Mouse (Mus musculus): ENCODE data around the gene Sap30l. TPM values are rescaled to one million over a fixed set of nuclear protein-coding genes. Genes with fewer than 3 reads are reported as not detected.
"Not testable (repeated sequence)": the region's sequence is repeated elsewhere in the genome, so short reads cannot be mapped to it uniquely, and the experiment has no call there.

Sap30l gene
- polyA plus RNA-seq, 1 experiment from 2014 or later, result 21.1 TPM

GRCm38 (mm10) chr11:57823159-57823558 lies 21.7 kb downstream of the Sap30l start:
- ATAC-seq (ENCODE audit: insufficient number of reproducible peaks, insufficient read depth, low FRiP score, low TSS enrichment, low read depth); H3K9me3 ChIP-seq; H3K36me3 ChIP-seq; H3K27ac ChIP-seq; H3K4me2 ChIP-seq; H3K9ac ChIP-seq (replicated peaks); H3K4me3 ChIP-seq (replicated peaks): not testable (repeated sequence)
- peaks cover 29% of the 10 kb centered on the region for H3K4me1 ChIP-seq (replicated peaks)
- H3K27me3 ChIP-seq, result peaks cover 36% of the 10 kb centered on the region
- WGBS, result 91% methylated on average over 2 of the region's 2 CpGs

GRCm38 (mm10) chr11:57823714-57824113 lies 22.3 kb downstream of the Sap30l start:
- H3K4me1 ChIP-seq (replicated peaks), result peaks cover 35% of the 10 kb centered on the region
- peaks cover 38% of the 10 kb centered on the region for H3K27me3 ChIP-seq
- H3K9ac ChIP-seq (replicated peaks), result no peak overlapping the region
- no peaks in the 10 kb centered on the region for H3K36me3 ChIP-seq
- H3K4me2 ChIP-seq, result no peak overlapping the region
- WGBS, result 72% methylated on average over 7 of the region's 7 CpGs
- no peak overlapping the region for H3K4me3 ChIP-seq (replicated peaks)
- H3K9me3 ChIP-seq, result no peaks in the 10 kb centered on the region
- H3K27ac ChIP-seq, result peak overlapping the region; percentile 70; the same call in 1 of the 2 replicates
- no peak for ATAC-seq (ENCODE audit: insufficient number of reproducible peaks, insufficient read depth, low FRiP score, low TSS enrichment, low read depth)

GRCm38 (mm10) chr11:57825234-57825633 lies 23.8 kb downstream of the Sap30l start:
- H3K9me3 ChIP-seq; H3K9ac ChIP-seq (replicated peaks); H3K4me3 ChIP-seq (replicated peaks); H3K4me2 ChIP-seq; ATAC-seq (ENCODE audit: insufficient number of reproducible peaks, insufficient read depth, low FRiP score, low TSS enrichment, low read depth); H3K36me3 ChIP-seq: not testable (repeated sequence)
- Histone ChIP-seq H3K27me3 (peaks cover 46% of the 10 kb centered on the region), H3K27ac (peak overlapping the region; percentile 86; the same call in 1 of the 2 replicates), H3K4me1 (replicated peaks) (peaks cover 50% of the 10 kb centered on the region)
- 61% methylated on average over 11 of the region's 11 CpGs for WGBS

GRCm38 (mm10) chr11:57827048-57827914 lies 25.8 kb downstream of the Sap30l start:
- H3K4me3 ChIP-seq (replicated peaks), result peak overlapping the region; percentile 39
- H3K9me3 ChIP-seq, result no peaks in the 10 kb centered on the region
- peak overlapping the region; percentile 35 for H3K9ac ChIP-seq (replicated peaks)
- H3K4me1 ChIP-seq (replicated peaks), result peaks cover 64% of the 10 kb centered on the region
- peaks cover 60% of the 10 kb centered on the region for H3K27me3 ChIP-seq
- under 1% methylated on average over 40 of the region's 41 CpGs for WGBS
- H3K27ac ChIP-seq, result peak overlapping the region; percentile 59
- H3K4me2 ChIP-seq, result peak overlapping the region; percentile 69
- no peaks in the 10 kb centered on the region for H3K36me3 ChIP-seq
- ATAC-seq (ENCODE audit: insufficient number of reproducible peaks, insufficient read depth, low FRiP score, low TSS enrichment, low read depth), result peak; percentile 42; the same call in 1 of the 2 replicates

- under 1% methylated on average over 33 of the region's 33 CpGs for WGBS
- peak; percentile 39; the same call in 1 of the 2 replicates for ATAC-seq (ENCODE audit: insufficient number of reproducible peaks, insufficient read depth, low FRiP score, low TSS enrichment, low read depth)
- peak overlapping the region; percentile 59 for H3K27ac ChIP-seq
- H3K9ac ChIP-seq (replicated peaks), result peak overlapping the region; percentile 35
- H3K36me3 ChIP-seq, result no peaks in the 10 kb centered on the region
- peak overlapping the region; percentile 39 for H3K4me3 ChIP-seq (replicated peaks)
- H3K4me1 ChIP-seq (replicated peaks), result peaks cover 72% of the 10 kb centered on the region
- peaks cover 66% of the 10 kb centered on the region for H3K27me3 ChIP-seq
- H3K4me2 ChIP-seq, result peak overlapping the region; percentile 69
- H3K9me3 ChIP-seq, result no peaks in the 10 kb centered on the region
Observed at GRCm38 (mm10) chr11:57827915-57828545, 26.6 kb downstream of the Sap30l start.

GRCm38 (mm10) chr11:57828955-57829870 lies 27.8 kb downstream of the Sap30l start:
- peak overlapping the region; percentile 69 for H3K4me2 ChIP-seq

GRCm38 (mm10) chr11:57829871-57830775 lies 28.7 kb downstream of the Sap30l start:
- WGBS, result 19% methylated on average over 17 of the region's 17 CpGs
- Histone ChIP-seq H3K9me3 (no peaks in the 10 kb centered on the region), H3K9ac (replicated peaks) (peak overlapping the region; percentile 44; the same call in 1 of the 2 replicates), H3K36me3 (no peaks in the 10 kb centered on the region), H3K4me3 (replicated peaks) (peak overlapping the region; percentile 39), H3K27ac (no peak overlapping the region), H3K4me1 (replicated peaks) (peaks cover 70% of the 10 kb centered on the region), H3K27me3 (peaks cover 86% of the 10 kb centered on the region), H3K4me2 (peak overlapping the region; percentile 69)
- no peak for ATAC-seq (ENCODE audit: insufficient number of reproducible peaks, insufficient read depth, low FRiP score, low TSS enrichment, low read depth)

More at GRCm38 (mm10) chr11:57828955-57829870, 27.8 kb downstream of the Sap30l start:
- peaks cover 78% of the 10 kb centered on the region for H3K27me3 ChIP-seq
- H3K9me3 ChIP-seq, result no peaks in the 10 kb centered on the region
- 3% methylated on average over 53 of the region's 53 CpGs for WGBS
- ATAC-seq (ENCODE audit: insufficient number of reproducible peaks, insufficient read depth, low FRiP score, low TSS enrichment, low read depth), result no peak
- H3K4me3 ChIP-seq (replicated peaks), result peak overlapping the region; percentile 39
- peaks cover 76% of the 10 kb centered on the region for H3K4me1 ChIP-seq (replicated peaks)
- peak overlapping the region; percentile 44; the same call in 1 of the 2 replicates for H3K9ac ChIP-seq (replicated peaks)
- H3K27ac ChIP-seq, result no peak overlapping the region
- H3K36me3 ChIP-seq, result no peaks in the 10 kb centered on the region

GRCm38 (mm10) chr11:57831281-57831781 lies 29.9 kb downstream of the Sap30l start:
- H3K36me3 ChIP-seq, result no peaks in the 10 kb centered on the region
- no peak for ATAC-seq (ENCODE audit: insufficient number of reproducible peaks, insufficient read depth, low FRiP score, low TSS enrichment, low read depth)
- H3K4me3 ChIP-seq (replicated peaks), result peak overlapping the region; percentile 39
- peak overlapping the region; percentile 47 for H3K9ac ChIP-seq (replicated peaks)
- peaks cover 68% of the 10 kb centered on the region for H3K4me1 ChIP-seq (replicated peaks)
- no peak overlapping the region for H3K27ac ChIP-seq
- H3K4me2 ChIP-seq, result peak overlapping the region; percentile 69
- peaks cover 95% of the 10 kb centered on the region for H3K27me3 ChIP-seq
- WGBS, result 3% methylated on average over 31 of the region's 31 CpGs
- H3K9me3 ChIP-seq, result no peaks in the 10 kb centered on the region

GRCm38 (mm10) chr11:57831861-57832260 lies 30.4 kb downstream of the Sap30l start:
- H3K4me3 ChIP-seq (replicated peaks), result peak overlapping the region; percentile 39
- no peaks in the 10 kb centered on the region for H3K36me3 ChIP-seq
- H3K27me3 ChIP-seq, result peaks cover 96% of the 10 kb centered on the region
- peak overlapping the region; percentile 69 for H3K4me2 ChIP-seq
- H3K9ac ChIP-seq (replicated peaks), result no peak overlapping the region
- 6% methylated on average over 16 of the region's 16 CpGs for WGBS
- no peak overlapping the region for H3K27ac ChIP-seq
- H3K9me3 ChIP-seq, result no peaks in the 10 kb centered on the region
- ATAC-seq (ENCODE audit: insufficient number of reproducible peaks, insufficient read depth, low FRiP score, low TSS enrichment, low read depth), result no peak
- H3K4me1 ChIP-seq (replicated peaks), result peaks cover 72% of the 10 kb centered on the region
